Mouse (Mus musculus): ENCODE data around the gene Pld1.
A peak's percentile ranks its signal among the peaks of the same experiment; 100 is the strongest.

The Pld1 gene

DNA sequence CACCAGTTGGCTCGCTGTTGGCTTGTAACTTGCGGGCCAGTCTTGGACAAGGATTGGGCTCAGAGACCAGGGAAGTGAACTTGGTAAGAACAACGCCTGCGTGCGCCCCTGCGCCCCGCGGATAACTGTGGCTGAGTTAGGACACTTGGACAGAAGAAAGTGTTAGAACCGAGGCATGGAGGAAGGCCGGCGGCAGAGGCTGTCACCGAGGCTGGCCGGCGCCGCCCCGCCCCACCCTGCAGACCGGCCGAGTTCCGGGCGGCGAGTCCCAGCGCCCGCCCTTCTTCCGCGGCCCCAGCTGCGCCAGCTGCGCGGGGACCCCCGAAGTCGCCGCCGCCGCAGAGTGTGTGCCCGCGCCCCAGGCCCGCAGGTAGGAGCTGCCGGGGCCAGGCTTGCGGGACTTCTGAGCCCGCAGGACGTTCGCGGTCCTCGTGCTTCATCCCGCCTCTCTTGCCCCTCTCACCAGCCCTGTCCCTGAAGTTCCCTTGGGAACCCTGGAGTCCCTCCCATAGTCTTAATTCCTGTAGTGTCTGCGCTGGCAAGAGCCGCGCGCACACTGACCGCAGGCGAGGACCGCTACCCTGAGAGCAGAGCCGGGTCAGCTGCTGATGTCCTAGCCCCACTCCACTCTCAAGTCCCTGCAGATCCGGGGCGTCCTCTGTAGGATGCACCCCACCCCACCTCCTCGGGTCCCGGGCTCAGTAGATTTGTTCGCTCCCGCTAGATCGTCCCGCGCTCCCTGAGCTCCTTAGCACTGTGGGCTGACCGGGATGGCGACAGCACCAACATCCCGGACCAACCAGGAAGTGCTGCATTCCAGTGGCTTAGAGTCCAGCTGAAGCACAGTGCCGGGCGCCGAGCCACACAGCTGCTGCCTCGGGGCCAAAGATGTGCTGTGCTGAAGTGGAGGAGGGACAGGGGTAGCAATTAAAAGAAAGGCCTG is at the start of gene Pld1:
Gene Pld1, plus strand, starts transcription at position 315 of the 943 bp plus-strand sequence.
- peak; percentile 85 to 92 for DNase-seq

DNA sequence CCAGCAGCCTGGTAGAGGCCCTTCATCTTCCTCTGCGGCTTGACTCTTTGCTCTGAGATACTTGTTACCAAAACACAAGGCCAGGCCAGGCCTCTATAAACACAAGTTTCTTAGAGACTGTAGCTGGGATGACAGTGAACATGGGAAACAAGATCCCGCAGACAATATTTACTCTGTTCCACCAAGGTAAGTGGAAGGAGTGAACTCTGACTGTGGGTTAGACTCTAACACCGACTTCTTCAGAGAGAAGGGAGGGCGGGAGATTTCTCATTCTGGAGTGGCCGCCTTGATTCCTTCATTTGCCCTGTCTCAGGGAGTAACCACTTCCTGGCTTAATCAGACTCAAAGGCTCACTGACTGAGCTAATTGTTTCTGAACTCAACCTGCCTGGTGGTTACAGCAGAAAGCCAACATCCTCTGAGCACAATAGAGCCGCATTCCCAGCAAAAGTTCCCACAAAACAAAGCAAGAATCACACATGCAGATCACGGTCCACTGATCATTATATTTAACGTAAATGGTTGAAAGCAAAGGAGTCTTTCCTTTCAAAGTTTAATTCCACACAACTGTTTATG is 42.1 kb upstream of the Pld1 start, which contains the start of gene Tmem212:
Gene Tmem212, minus strand, starts transcription at position 51 of the 575 bp plus-strand sequence.
- no peak for DNase-seq

DNA sequence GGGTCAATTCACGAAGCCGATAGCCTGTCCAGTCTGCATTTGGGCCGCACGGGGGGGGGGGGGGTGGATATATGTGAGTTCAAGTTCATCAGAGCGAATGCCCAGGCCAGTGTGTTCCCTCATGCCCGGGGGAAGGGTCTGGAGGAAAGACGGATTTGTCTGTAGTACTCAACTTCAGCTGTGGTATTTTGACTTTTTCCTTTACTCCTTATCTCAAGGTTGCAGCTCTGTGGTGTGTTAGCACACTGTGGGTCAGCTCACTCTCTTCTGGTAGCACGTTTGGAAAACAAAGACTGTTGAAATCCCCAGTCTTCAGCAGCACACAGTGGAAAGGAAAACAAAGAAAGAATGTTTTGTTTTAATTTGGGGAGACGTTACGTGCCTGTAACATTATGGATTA is 40.3 kb upstream of the Pld1 start:
- DNase-seq, result no peak

DNA sequence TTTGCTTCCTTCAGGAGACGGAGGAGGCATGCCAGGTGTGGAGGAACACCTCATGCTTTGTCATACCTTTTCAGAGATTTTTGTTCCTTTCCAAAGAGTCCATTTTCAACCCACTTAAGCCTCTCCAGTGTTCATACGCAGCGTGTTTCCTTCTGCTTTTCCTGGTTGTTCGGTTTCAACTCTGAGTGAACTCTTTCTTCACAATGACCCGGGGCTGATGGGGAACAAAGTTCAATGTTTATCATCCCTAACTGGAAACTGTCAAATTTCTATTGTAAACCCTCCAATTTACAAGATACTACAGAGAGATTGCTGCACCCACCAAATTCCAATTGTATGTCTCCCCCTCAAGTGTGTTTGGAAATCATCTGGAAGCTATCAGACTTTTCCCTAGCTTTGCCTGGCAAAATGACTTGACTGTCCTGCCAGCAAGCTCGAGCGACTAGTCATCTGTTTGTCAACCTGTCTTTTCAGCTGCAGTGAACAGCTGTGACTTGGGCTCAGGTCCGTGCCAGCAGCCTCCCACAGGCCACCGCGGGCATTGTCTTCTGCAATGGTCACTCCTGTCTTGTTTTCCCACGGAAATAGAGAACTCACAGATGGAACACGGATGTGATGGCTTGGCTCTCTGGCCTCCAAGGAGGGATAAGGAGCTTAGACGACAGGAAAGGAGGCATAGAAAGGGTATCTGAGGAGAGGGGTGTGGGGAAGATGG is 39.3 kb upstream of the Pld1 start:
- DNase-seq, result peak; percentile 53 to 75

DNA sequence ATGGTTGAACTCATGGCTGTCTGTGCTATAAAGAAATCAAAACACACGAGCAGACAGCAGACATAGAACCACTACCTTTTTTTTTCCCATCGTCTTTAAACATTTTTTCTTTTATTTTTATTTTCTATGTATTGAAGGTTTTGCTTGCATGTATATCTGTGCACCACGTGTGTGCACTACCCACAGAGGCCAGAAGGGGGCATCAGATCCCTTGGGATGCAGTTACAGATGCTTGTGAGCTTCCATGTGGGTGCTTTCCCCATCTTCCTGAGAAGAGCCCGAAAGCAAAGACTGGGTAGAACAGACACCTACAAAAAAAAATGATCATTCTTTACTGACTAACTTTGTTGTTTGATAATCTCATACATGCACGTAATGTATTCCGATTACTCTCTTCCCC is 36.6 kb upstream of the Pld1 start:
- DNase-seq, result no peak

DNA sequence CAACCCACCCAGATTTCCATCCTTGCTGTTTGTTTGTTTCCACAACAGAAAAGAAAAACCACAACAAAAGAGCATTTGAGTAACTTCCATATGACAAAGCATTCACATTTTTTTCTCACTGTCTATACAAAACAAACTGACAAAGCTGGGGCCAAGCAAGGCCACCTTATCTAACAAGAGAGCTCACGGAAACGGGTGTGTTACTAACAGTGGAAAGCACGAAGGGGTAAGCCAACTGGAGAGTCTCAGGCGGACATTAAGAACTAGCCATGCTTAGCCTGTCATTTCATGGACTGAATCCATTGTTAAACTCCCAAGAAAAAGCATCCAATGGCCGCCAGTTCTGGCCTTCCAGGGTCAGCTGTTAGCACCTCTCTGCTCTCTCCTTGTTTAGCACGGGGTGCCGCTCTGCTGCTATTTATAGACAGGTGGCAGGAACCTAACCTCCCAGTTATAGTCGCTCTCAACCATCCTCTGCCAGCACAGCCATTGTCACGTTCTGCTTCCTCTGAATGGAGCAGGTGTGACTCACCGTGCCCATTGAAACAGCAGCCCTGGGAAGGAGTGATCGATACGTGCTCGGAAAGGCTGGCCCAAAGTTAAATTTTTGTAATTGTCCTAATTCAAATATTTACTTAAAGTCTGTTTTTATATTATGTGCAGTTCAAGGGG is 33.7 kb upstream of the Pld1 start:
- DNase-seq, result peak; percentile 22 to 33

DNA sequence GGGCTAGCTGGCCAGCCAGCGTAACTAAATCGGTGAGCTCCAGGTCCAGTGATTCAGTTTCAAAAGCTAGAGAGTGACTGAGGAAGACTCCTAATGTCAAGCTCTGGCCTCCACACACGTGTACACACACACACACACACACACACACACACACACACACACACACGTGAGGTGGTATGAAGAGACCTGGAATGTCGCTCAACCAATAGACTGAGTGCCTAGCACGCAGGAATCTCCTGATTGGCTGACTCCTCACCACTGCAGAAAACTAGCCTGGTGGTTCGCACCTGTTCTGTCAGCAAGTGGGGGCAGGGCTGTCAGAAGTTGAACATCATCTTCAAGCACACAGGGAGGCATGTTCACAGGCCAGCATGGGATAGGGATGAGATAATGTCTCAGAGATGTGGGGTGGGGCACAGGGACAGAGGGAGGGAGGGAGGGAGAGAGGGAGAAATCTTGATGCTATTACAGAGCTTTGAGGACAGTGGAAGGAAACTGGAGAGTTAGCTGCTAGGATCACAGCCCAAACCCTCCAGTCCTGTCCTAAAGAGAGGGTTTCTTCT is 31.8 kb upstream of the Pld1 start:
- DNase-seq, result no peak

DNA sequence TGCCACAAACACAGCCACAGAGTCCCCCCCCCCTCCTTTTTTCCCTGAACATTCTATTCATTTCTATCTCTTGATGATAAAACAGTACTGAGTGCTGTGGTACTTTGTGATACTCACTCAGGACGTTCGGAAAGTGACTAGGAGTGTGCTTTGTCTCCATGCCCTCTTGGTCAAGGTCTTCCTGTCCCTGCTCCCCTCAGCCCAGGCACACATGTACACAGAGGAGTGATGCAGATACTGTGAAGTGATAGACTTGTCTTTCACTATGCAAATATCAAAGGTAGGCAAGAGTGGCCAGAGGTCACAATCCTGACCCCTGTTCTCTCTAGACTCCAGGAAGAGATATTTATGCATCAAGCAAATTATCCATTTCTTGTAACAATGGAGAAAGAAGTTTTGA is 31.2 kb upstream of the Pld1 start:
- DNase-seq, result no peak

DNA sequence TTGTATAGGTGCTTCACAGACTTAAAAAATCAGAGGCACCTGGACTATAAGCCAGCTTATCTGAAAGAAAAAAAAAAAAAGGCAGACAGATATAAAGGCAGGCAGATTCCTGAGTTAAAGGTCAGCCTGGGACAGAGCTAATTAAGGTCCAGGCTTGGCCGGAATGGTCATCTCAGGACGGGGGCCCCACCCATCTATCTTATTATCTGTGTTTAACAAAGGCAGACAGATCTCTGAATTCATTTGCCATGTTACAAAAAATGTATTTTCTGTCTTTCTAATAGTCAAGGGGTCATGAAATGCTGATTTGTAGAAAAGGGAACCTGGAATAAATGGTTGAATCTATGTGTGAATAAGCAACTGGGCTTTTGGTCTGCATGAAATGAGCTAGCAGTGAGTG is 30.2 kb upstream of the Pld1 start:
- no peak for DNase-seq

DNA sequence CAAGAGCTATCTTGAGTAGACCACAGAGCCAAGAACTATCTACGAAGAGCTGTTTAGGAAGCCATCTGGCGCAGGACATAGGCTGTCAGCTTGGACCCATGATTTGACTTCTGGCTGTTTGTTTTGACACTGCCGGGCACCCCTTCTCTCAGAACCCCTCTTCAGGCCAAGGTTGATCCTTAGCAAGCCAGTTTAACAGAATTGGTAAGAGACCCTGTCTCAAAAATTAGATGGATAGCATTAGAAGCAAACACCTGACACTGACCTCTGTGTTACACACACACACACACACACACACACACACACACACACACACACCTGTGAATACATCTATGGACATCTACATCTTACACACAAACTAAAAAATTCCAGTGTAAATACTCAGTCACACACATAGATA is 29.5 kb upstream of the Pld1 start:
- no peak for DNase-seq

DNA sequence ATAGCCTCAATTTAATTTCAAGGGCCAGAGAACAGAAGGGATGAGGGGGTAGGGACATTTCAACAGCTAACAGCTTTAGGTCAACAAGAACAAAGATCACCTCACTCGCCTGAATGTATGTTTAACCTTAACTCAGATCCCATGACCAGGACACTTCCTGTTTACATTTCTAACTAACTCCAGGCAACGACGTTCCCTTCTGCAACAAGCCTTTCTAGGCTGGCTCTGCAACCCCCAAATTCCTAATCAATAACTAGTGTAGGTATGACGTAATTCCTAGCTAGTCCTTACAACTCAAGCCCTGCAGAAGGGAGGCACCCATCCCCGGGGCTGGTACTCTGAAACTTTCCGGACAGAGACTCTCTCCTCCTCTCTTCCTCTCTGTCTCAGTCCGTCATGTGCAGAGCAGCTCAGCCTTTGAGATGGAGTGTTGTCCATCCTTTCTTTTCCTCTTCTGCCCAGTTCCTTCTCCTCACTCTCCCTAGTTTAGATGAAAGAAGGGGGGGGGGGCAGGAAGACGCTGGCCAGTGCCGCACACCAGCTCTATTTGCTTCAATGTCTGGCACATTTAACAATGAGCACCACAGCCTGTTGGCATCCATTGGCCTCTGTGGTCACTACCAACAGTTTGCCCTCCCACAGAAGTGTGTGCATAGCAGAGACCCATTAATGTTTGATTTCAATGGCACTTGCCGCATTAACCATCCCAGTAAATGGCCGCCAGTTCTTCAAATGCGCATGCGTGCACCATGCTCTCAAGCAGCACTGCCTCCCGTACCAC is 19.6 kb upstream of the Pld1 start:
- DNase-seq, result no peak

DNA sequence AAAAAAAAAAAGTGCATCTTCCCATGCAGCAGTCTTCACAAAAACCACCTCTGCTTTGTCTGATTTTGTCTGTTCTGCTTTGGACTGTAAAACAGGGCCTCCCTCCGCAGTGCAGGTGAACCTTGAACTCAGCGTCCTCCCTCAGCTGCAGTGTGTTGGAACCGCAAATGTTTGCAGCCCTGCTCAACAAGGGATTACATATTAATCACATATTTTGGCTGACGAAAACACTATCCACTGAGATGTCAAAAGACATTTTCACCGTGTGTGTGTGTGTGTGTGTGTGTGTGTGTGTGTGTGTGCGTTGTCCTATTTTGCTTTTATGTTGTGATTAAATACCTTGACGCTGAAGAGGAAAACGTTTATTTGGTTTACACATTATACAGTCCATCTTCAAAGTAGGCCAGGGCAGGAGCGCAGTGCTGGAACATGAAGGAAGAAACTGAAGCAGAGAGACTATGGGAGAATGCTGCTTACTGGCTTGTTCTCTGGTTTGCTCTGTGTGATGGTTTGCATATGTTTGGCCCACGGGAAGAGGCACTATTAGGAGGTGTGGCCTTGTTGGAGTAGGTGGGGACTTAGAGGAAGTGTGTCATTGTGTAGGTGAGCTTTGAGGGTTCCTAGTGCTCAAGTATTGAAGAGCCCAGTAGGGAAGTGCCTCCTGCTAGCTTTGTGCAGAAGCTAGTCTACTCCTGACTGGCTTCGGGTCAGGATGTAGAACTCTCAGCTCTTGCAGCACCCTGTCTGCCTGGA is 17.1 kb upstream of the Pld1 start:
- no peak for DNase-seq

DNA sequence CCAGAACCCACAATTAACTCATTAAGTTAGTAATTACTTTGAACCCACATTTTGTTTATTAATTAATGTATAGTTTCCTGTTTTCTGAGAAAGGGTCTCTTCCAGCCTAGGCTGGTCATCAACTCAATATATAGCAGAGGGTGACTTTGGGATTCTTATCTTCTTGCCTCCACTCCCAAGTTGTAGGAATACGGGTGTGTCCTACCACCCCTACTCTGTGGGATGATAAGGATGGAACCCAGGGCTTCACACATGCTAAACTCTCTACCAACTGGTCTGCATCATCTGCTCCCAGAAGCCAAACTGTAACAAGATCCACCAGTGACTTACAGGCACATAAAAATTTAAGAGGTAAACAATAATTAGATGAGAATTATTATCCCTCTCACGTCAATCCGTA is 14.5 kb upstream of the Pld1 start:
- no peak for DNase-seq

DNA sequence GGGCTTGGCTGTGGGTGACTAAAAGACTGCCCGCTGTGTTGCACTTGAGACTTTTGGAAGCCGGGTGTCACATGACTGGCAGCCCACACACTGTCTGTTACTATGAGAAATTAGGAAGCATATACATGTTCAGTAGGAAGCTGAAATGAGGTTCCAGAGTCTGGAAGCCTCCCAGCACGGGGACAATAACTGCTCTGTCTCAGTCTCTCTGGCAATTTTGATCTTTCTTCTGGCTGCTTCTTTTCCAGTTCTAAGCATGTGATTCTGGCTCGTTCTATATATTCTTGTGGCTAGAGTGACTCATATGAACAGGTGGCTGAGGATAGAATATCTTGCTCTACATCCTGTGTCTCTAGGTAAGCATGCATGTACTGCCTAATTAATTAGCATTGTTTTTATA is 9.3 kb upstream of the Pld1 start:
- DNase-seq, result no peak

DNA sequence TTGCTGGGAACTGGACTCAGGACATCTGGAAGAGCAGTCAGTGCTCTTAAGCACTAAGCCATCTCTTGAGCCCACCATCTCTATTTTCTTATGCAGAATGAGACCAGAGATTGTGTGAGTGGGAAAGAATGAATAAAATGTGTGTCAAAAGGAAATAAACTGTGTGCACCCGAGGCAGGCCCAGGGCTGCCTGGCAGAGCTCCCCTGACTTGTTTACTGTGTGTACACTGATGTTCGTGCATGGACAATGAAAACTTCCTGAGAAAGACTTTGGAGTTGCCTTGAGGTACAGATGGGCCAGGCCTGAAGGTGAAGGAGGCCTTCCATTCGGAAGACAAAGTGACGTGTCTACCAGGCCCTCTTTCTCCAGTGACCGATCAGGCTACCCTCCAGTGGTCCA is 6.1 kb upstream of the Pld1 start:
- no peak for DNase-seq

DNA sequence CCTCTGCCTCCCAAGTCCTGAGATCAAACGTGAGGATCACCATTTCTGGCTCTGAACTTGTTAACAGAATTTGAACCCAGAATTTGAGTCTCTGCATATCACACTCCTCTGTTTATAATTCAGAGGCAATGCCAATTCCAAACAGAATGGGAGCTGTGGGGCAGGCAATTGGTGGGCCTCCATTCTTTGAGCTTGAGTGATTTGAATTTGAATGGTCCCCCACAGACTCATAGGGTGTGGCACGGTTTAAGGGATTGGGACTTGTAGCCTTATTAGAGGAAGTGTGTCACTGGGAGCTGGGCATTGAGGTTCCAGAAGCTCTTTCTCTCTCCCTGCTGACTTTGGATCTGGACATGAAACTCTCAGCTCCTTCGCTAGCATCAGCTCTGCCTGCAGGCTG is 2.9 kb upstream of the Pld1 start:
- no peak for DNase-seq

DNA sequence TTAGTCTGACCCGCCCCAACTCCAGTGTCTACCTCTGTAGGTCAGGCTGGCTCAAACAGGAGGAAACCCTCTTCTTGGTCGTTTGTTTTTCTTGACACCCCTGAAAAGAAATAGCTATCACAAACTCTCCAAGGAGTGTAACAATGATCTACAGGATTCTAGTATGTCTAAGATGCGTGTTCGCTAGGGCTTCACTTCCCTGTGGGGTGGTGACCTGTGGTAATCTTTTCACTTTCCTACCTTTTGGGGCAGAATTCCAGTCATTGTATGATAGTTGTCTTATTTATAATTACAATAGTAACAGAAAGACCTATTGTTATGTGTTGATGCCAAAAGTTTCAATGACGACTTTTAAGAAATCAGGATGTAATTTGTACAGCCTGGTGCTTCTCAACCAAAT is 1.8 kb upstream of the Pld1 start:
- DNase-seq, result no peak

DNA sequence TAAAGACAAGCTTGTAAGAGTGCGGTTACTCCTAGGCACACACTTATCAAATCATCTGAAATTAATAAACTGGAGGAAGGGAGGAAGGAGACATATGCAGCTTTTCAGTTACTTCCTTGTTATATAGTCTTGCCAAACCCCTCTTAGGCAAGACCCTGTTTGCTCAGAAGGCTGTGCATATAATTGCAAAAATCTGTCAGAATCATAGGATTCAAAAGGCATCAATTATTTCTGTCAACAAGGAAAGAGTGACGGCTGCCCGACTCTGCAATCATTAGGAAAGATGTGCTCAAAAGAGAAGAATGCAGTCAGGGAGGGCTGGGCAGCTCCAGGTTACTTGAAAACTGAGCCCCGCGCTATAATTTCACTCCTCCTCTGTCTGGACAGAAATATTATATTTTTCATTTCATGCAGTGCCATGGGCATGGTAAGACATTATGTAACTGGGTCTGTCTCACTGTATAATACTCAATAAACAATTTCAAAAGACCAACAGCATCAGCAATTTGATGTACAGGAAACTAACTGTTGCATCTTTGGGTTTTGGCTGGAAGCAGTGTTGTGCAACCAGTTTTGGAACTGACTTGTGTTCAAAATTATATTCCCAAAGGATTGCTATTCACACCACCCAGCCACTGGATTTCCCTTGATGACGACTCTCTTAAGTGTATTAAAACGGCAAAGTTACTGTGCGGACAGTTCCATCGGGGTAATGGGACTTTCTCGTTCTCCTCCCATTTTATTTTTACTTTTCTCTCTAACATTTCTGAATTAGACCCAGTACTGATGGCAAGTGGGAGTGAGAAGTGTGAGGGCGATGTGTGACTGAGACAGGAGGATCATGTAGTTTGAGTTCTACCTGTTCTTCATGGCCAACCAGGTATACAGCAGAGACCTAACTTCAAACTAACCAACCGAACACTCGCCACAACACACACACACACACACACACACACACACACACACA is 1.1 kb upstream of the Pld1 start:
- DNase-seq, result peak in 1 of 2 experiments; percentile 13

DNA sequence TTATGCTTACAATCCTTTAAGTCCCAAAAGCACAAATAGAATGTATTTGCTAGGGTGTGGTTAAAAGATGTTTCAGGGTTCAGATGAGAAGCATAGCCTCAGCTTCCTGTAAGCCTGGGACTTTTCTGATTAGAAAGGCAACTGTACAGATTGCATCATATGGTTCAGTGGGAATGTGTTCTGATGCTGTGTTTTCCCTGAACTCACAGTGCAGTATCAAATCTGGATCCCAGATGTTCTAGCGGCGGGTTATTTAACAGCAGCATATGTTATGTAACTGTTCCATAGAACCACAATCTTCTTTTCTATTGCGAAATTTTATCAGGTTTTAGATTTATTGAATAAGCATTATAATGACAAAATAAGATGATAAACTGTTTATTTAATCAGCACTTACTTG is 3.1 kb downstream of the Pld1 start:
- DNase-seq, result no peak

DNA sequence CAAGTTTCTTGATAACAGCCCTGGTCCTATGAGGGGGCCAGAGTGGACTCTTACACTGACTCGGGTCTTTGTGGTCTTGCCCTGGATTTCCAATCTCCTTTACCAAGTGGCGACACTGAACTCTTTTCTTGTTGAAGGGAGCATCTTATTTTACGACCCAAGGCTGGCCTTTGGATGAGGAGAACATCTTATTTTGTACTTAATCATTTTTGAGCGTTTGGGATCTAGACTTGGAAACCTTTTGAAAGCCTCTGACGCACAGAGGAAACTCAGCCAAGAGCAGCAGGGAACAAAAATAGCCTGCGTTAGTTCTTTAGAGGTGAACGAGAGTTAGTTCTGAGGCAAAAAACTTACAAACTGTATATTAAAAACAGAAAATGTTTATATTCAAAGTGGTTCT is 4.5 kb downstream of the Pld1 start:
- peak in 1 of 2 experiments; percentile 12 for DNase-seq
